Mouse (Mus musculus): Measurements from ENCODE around the gene Rab15.
"Not testable (repeated sequence)": the region's sequence is repeated elsewhere in the genome, so short reads cannot be mapped to it uniquely, and the experiment has no call there.

Gene Rab15

DNA sequence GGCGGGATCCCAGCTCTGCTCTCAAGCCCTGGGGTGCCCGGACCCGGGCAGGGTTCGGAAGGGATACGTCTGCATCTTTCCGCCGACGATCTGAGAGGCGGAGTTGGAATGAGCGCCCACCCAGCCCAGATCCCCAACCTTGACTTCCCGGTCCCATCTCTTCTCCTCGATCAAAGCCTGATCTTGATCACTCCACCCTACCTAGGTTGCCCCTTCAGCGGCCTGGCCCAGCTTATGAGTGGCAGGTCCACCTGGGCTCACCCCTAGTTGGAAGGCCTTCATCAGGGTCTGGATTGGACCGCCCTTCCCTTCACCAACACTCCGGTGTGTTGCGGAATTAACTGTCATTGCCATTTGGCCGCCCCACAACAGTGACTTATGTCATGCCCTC lies at the start of gene Rab15:
Rab15 (minus strand) TSS at position 258 of the 391 bp plus-strand sequence.
- DNase-seq: no peak

DNA sequence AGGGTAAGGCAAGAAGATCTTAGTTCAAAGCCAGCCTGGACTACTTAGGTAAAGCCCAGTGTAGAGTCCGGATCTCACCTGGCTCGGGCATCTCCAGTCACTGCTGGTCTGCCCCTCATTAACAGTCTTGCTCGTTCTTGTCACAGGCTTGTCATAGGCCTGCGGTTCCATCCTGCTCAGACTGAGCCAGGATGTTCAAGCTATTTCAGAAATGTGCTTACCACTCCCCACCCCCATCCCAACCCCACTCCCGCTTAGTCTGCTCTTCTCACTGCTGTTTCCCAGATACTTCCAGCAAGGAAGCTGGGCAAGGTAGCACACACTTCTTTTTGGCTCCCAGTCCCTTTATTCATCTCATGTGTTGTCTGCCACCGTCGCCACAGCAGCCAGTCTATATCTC lies 46.9 kb upstream of the Rab15 start:
- no peak for DNase-seq

DNA sequence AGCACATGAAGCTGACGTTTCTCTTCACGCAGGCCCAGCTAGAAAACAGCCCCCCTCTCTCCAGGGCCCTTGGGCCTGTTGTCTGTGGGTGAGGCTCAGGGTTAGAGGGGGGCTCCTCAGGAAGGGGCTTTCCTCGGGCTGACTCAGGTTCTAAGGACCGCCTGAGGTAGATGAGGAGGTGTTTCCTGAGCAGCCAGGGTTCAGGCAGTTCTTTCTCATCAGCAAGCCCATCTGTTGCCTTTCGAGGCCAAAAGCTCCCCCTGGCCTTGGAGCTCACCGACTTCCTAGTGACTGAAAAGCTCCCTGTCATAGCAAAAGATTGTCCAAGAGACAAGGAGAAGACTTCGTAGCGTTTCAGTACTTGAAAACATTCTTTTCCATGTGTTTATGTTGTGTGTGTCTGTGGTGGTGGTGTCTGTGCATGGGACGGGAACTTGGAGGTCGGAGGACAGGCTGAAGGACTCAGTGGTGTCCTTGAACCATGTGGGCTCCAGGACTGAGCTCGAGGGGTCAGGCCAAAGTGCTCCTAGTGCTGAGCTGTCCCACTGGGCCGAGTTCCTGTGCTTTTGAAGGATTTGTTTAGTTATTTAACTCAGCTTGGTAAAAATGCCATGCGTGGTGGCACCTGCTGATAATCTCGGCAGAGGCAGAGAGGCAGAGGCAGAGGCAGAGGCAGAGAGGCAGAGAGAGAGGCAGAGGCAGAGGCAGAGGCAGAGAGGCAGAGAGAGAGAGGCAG lies 45.9 kb upstream of the Rab15 start:
- no peak for DNase-seq

DNA sequence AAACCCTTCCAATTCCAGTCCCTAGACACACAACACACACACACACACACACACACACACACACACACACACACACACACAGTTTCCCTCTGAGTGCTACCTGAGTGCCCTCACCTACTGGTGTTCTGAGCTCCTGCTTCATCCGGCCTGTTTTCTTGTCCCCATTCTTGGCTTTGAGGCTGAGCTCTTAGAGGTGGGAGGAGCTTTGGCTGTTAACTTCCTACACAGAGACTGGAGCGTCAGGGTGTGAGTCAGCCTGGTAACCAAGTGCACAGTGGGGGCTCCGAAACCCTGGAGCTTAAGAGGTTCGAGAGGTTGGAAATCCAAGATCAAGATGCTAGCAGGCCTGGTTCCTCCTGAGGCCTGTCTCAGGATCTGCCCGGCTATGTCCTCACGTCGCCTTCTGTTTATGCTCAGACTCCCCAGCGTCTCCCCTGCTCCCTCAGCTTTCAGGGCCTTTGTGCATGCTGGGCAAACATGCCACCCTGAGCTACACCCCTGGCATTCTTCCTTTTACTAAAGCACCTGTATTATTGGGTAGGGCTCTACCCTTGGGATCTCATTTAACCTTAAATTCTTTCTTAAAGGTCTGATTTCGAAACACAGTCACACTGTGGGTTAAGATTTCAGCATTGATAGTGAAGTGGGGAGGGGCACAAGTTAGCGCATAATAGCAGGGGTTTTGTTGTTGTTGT lies 45.0 kb upstream of the Rab15 start:
- no peak for DNase-seq

DNA sequence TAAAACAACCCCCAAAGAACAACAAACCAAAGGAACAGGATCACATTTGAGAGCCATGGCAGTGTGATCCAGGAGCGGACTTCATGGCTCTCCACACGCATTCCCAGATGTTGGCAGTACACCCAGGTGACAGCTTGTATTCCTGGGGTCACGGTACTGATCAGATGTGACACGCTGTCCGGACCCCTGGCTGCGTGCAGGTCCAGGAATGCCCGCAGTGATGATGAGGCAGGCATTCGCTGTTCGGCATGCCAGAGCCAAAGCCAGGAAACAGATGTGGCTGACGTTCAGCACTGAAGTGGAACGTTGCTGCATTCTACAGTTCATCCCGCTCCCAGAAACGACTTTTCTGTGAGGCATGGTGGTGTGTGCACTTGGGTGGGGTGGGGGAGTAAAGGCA lies 42.6 kb upstream of the Rab15 start:
- no peak for DNase-seq

DNA sequence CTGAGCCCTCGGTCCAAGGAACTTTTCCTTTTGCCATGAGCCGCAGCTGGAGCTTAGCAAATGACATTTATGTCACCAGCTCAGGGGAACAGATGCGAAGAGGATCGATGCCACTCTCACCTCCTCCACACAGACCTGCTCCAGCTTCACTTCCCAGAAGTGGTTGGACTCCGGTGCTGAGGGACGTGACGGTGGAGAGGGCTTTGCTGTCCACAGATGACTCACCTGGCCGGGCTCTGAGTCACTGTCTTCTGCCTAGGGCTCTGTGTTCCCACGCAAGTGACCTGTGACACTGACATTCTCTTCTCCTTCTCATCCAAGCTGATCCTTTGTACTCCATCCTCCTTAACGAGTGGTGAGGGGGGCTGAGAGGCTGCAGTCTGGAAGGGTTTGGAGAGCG lies 40.9 kb upstream of the Rab15 start:
- no peak for DNase-seq

DNA sequence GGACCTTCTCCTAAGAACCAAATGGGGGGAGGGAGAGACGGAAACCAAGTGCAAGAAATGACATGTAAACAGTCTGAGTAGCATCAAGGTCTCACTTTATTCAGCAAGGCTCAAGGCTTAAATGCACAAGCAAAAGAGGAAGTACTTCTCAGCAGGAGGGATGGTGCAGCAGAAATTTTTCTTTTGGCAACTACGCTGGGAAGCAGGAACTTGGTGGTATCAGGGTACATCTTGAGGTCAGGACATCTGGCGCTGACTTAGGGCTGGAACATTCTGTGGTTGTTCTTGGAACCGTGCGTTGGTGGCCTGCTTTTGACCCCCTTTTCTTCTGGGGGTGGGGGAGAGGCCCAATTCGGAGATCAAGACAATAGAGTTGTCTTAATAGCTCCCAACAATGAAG lies 36.1 kb upstream of the Rab15 start:
- DNase-seq: not testable (repeated sequence)

DNA sequence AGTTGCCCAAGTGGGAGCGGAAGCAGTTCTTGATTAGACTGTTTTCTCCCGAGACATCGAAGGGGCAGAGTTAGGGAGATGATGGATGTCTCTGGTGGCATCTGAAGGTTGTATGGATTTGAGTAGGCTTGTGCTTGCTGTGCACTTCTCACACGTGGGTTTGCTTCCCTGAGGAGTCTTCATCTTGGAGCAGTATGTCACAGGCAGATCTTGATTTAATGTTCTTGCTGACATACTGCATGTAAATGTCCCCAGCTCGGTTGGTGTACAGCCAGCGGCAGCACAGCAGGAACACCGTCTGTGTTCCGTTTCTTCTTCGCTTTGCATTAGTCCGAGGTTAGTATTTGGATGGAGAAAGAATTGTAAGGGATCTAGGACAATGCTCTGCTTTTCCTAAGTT lies 34.4 kb upstream of the Rab15 start:
- no peak for DNase-seq

DNA sequence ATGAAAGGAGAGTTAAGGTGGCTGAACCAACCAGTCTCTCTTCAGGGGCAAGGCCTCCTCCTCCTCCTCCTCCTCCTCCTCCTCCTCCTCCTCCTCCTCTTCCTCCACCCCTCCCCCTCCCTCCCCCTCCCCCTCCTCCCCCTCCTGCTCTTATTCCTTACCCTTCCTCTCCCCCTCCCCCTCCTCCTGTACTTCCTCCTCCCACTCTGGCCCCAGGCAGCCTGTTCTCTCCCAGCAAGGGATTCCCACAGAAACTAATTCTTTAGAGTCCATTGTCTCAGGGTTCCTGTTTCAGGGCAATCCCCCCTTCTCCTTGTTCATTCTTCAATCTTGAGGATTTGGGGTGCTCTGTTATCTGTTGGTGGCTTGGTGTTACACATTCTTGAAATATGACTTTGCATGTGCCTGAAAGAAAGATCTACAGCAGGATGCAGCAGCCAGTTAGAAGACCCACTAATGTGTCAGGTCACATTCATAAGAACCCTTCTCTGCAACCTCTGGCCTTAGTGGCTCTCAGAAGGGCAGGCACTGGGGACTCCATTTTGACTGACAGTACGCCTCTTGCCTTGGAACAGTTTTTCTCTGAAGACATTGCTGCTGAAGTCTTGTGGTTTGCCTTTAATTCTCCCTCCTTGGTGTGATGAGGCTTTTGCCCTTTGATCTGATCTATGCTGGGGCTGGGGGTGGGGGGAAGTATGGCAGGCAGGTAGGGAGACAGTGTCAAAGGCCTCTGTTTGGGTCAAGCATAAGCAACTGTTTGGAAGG lies 30.9 kb upstream of the Rab15 start:
- DNase-seq: peak; percentile 43

DNA sequence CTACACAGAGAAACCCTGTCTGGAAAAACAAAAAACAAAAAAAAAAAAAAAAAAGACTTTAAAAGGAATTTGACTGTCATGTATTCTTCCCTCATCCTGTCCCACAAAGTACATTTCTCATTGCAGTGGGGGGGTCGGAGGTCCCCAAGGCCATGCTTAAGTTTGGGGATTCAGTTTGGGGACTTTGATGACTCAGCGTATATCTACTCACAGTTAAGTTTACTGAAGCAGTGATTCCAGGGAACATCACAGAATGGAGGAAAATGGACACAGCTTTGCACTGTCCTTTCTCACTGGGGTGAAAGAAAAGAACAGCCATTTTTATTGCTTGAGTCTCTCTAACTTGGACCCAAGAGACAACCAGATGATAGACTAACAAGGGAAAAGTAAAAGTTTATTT lies 29.7 kb upstream of the Rab15 start:
- DNase-seq: no peak

DNA sequence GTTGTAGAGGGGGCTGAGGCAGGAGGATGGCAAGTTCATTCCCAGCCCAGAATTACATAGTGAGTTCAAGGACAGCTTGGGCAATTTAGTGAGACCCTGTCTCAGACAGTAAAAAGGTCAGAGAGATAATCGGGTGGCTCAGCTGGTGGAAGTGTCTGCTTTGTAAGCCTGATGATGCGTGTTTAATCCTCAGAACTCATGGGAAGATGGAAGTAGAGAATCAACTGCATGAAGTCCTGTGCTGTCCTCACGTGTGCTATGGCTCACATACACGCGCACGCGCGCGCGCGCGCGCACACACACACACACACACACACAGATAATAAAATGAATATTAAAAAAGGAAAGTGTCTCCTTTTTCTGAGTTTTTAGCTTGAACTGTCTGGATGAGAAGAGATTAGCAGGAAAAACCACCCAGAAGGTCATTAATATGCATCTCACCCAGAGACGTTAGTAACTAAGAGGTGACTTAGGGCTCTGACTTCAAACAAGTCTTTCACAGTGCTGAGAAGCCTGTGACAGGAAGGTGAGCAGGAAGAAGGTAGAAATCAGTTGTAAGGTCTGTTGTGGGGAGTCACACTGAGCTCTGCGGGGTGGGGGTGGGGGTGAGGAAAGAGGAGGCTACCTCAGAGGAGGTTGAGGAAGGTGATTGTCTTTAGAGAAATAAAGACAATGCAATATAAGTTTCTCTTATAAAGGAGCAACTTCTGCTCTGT lies 21.8 kb upstream of the Rab15 start:
- no peak for DNase-seq

DNA sequence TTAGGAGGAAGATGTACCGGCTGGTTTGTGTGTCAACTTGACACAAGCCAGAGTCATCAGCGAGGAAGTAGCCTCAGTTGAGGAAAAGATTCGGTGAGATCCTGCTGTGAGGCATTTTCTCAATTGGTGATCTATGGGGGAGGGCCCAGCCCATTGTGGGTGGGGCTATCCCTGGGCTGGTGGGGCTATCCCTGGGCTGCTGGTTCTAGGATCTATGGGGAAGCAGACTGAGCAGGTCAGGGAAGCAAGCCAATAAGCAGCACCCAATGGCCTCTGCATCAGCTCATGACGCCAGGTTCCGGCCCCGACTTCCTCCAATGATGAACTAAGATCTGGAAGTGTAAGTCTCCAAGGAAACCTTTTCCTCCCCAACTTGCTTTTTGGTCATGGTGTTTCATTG lies 17.4 kb upstream of the Rab15 start:
- DNase-seq: no peak

DNA sequence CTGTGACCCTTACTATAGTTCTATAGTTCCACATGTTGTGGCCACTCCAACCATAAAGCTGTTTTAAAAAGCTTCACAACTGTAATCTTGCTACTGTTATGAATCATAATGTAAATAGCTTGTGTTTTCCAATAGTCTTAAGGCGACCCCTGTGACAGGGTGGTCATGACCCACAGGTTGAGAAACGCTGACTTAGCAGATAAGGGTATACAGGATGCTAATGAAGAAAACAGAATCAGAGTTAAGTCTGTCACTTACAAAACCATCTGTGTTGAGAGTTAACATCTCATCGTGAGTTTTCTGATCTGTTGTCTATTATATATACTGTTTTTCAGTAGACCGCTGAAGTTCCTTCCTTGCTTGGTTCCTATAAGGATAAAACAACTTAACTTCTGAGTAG lies 16.6 kb upstream of the Rab15 start:
- no peak for DNase-seq

DNA sequence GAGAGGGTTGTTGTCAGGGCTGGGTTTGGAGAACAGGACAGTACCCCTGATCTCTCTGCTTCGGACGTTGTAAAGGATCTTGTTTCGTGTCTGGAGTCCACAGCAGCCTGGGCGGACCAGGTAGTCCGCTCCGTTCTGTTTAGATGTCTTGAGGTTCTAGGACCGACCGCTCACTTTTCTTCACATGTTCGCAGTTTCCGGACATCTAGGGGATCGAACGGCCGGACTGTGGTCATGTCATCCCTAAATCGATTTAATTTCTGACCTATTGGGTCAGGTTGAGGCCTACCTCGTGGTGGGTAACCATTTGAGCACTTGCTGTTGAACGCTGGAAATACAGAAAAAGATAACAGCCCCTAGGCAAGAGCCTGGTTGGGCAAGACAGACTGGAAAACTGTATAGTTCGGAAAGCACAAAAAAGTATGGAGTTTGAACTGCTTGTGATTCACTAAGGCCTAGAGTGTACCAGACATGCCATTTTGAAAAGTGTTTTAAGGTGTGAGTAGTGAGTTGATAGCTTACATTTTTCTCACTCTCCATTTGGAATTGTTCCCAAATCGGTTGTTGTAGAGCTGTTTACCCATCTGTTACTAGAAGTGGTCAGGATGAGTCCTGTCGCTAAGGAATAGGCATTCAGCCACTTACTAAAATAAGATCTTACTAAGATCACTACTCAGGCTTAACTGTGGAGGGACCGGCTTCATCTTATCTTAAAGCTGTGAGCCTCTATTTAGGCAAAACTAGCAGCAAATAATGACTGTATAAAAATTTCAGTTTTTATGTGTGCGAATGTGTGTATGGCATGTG lies 15.3 kb upstream of the Rab15 start:
- no peak for DNase-seq

DNA sequence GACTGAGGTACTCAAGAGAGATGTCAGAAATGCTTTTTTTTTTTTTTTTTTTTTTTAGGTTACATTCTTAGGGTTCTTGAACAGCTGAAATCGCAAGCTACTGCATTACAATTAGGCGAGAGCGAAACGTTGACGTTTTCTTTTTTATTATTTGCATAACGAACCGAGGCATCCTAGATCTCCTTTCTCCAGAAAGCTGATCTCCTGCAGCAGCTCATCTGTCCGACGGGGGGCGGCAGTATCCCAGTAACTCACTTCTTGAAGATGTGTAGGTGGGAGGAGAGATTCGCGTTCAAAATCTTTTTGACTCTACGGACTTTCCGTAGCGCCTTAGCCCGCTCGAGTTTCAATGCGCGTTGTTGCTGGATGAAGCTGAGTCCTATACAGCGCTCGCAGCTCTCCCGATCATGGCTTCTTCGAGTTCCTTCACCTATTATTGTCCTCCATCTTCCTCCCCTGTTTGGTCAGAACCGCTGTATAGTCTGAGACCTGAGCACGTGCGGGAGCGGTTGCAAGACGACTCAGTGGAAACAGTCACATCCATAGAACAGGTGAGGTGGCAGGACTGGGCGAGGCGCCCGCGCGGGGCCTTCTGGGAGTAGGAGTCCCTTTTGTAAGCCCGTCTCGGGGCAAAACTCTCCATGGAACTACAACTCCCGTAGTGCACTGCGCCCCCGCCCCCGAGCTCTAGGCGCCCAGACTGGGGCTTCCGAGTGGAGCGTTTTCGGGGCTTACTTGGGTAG lies 14.6 kb upstream of the Rab15 start:
- peak; percentile 97 for DNase-seq

DNA sequence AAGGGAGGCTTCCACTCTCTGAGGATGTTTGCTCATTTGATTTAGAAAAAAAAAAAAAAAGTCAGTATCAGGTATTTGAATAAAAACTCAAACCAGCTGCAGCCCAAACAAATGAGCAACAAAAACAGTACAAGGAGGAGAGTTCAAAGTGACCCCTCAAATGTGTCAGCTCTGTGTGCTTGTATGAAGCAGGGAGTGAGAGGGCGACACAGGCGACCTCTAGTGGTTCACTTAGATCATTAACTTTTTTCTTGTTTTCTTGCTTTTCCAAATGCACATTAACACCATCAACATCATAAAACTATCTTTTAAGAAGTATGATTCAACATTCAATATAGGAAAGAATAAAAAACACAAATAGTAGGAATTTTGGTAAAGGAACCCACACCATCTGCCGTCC lies 10.0 kb upstream of the Rab15 start:
- peak; percentile 23 for DNase-seq

DNA sequence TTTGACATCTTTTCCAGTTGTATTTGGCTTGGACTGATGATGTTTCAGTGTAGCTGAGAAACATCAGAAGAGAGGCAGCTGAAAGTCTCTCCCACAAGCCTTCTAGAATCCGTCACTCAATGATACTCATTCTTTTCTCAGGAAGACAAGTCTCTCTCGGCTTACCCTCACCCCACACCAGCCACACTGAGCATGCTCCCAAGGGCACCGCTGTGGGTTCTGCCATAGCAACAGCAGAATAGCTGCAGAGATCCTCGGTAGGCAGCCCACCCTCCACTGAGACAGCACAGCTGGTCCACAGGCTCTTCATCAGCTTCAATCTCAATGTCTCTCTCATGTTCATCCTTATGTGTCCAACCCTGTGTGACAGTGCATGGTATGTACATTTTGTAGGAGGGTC lies 2.6 kb upstream of the Rab15 start:
- no peak for DNase-seq

DNA sequence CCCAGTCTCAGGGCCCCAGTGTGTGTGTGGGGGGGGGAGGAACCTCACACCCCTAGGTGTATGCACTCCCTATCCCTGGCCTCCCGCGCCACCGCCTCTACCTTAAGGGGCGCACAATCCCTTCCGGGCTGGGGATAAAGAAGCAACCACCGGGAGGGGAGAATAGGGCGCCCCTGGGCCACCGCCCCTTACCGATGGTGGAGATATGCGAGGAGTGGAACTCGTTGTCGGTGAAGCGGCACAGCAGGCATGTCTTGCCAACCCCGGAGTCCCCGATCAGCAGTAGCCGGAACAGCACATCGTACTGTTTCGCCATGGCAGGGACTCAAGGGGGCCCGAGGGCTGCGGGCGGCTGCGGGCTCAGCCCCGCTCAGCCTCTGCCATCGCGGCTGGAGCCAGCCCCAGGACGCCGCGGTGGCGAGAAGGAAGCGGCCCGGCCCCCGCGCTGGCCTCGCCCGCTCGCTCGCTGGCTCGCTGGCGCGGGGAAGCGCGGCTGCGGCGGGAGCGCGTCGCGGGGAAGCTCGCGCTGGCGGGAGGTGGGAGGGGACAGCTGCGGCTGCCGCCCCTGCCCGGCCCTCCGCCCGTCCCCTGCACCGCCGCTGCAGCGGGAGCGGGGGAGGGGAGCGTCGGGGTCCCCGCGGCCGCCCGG lies 582 bp downstream of the Rab15 start:
- peak; percentile 17 for DNase-seq

DNA sequence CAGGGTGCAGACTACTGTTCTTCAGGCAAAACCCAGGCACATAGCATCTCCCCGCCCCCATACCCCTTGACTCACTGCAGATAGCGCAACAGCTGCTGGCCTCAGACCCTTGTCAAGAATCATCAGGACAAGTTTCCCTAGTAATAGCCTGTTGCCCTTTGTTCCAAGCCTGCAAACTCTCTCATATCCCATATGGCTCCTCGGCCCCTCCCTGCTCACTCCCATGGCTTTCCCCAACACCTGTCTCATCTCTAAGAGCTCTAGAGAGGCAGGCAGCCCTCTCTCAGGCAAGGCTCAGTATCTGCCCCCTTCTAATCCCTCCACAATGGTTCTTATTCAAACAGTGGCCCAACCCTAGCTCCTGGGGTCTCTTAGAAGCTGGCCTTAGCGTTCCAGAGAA lies 2.1 kb downstream of the Rab15 start:
- DNase-seq: no peak

DNA sequence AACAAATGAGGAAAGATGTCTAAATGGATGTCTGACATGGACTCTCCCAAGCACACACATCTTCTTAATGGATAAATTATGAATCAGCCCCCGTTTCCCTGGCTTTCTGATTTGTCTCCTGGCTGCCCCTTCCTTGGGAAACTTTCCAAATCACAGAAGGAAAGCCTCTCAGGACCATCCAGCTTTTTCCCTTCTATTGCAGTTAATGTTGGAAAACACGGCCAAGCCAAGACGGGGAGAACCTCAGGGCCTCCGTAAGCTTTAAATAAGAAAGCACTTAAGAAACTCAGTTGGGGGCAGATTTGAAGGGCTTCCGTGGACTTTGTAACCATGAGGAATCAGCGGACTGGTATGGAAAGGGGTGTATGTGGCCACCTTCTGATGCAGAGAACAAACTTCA lies 2.9 kb downstream of the Rab15 start:
- DNase-seq: no peak

DNA sequence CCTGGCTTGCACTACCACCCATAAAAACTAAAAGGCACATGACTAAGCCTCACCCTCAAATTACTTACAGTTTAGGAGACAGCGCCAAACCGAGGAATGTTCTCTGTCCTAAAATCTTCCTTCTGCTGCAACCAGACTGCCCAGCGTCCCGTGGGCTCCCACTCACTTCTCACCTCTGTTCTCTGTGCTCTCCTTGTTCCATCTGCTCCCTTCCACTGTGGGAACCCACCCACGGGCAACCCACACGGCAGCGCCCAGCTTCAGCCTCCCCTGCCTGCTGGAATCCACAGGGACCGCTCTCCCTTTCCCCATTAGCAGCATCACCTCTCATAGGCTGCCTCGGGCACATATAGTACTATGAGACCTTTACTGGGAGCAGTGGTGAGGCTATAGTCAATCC lies 3.8 kb downstream of the Rab15 start:
- DNase-seq: no peak
